Mouse (Mus musculus) limb, embryonic 10.5 days (tissue): Measurements from ENCODE around the gene Ttc12. TPM values are rescaled to one million over a fixed set of nuclear protein-coding genes. Genes with fewer than 3 reads are reported as not detected.

Source experiments
- DNase-seq: peaks from one replicate; pipeline ENCODE4 v3.0.0-alpha.2; 2017; ENCODE audit warnings: low spot score
- H3K27ac ChIP-seq: fragments of 300-500 bp; sonication (generic); 2 replicates; pipeline ENCODE4 v1.5.1; 2016; ENCODE audit warnings: mild to moderate bottlenecking
- H3K27me3 ChIP-seq: fragments of 300-500 bp; sonication (generic); 2 replicates; pipeline ENCODE4 v1.6.1; 2016; ENCODE audit warnings: low read depth, mild to moderate bottlenecking; ENCODE audit not compliant: poor library complexity, severe bottlenecking
- H3K36me3 ChIP-seq: fragments of 300-500 bp; sonication (generic); 2 replicates; pipeline ENCODE4 v1.6.1; 2016; ENCODE audit warnings: mild to moderate bottlenecking, moderate library complexity
- H3K4me1 ChIP-seq: fragments of 300-500 bp; sonication (generic); 2 replicates; pipeline ENCODE4 v1.6.1; 2016
- H3K4me3 ChIP-seq: fragments of 300-500 bp; sonication (generic); 2 replicates; pipeline ENCODE4 v1.5.1; 2016; ENCODE audit warnings: mild to moderate bottlenecking, moderate library complexity
- H3K9me3 ChIP-seq: fragments of 300-500 bp; sonication (generic); replicated peaks from 2 replicates; pipeline ENCODE4 v1.6.1; 2016; ENCODE audit warnings: mild to moderate bottlenecking
- WGBS: fragments of 180-500 bp; shearing (Covaris S2); methylation state at CpG from one replicate; pipeline ENCODE4 v1.1.7; 2016; 5-methylcytosine and 5-hydroxymethylcytosine counted together
- polyA plus RNA-seq: library from polyadenylated mRNA; unstranded; fragments of >200 nt; fragmentation: Nextera tagmentation; extraction: Ambion mirVana; gene quantifications from 2 replicates; pipeline ENCODE4 v1.2.1, GENCODE M21; 2016

Gene Ttc12
- polyA plus RNA-seq, 1 experiment from 2014 or later = 1.7 TPM

GRCm38 (mm10) chr9:49423866-49424265, 62.2 kb downstream of the Ttc12 start:
- WGBS = 95% methylated on average over 5 of the region's 5 CpGs
- H3K4me3 ChIP-seq = no peak overlapping the region
- no peaks in the 10 kb centered on the region for H3K27me3 ChIP-seq
- no peaks in the 10 kb centered on the region for H3K36me3 ChIP-seq
- H3K9me3 ChIP-seq = no peaks in the 10 kb centered on the region
- no peak overlapping the region for H3K27ac ChIP-seq
- DNase-seq = no peak
- H3K4me1 ChIP-seq = no peaks in the 10 kb centered on the region

GRCm38 (mm10) chr9:49410621-49411020, 75.4 kb downstream of the Ttc12 start:
- H3K9me3 ChIP-seq = no peaks in the 10 kb centered on the region
- no peaks in the 10 kb centered on the region for H3K4me1 ChIP-seq
- H3K36me3 ChIP-seq = no peaks in the 10 kb centered on the region
- H3K27ac ChIP-seq = no peak overlapping the region
- no peak for DNase-seq
- no peaks in the 10 kb centered on the region for H3K27me3 ChIP-seq
- WGBS = 88% methylated on average over 5 of the region's 5 CpGs
- H3K4me3 ChIP-seq = no peak overlapping the region

- Histone ChIP-seq H3K4me3 (no peak overlapping the region), H3K27me3 (no peaks in the 10 kb centered on the region), H3K27ac (no peak overlapping the region), H3K4me1 (no peaks in the 10 kb centered on the region), H3K9me3 (no peaks in the 10 kb centered on the region), H3K36me3 (no peaks in the 10 kb centered on the region)
- WGBS = 93% methylated on average over 5 of the region's 5 CpGs
- DNase-seq = no peak
Observed at GRCm38 (mm10) chr9:49407028-49407427, 79.0 kb downstream of the Ttc12 start.

- H3K36me3 ChIP-seq = no peaks in the 10 kb centered on the region
- H3K9me3 ChIP-seq = no peaks in the 10 kb centered on the region
- no peaks in the 10 kb centered on the region for H3K4me1 ChIP-seq
- WGBS = 75% methylated on average over 2 of the region's 2 CpGs
- H3K27me3 ChIP-seq = no peaks in the 10 kb centered on the region
- no peak overlapping the region for H3K27ac ChIP-seq
- no peak overlapping the region for H3K4me3 ChIP-seq
- DNase-seq = no peak
Observed at GRCm38 (mm10) chr9:49403711-49404110, 82.3 kb downstream of the Ttc12 start.

GRCm38 (mm10) chr9:49396006-49396405, 90.0 kb downstream of the Ttc12 start:
- no peaks in the 10 kb centered on the region for H3K36me3 ChIP-seq
- no peaks in the 10 kb centered on the region for H3K27me3 ChIP-seq
- no peak overlapping the region for H3K4me3 ChIP-seq
- no peak for DNase-seq
- H3K27ac ChIP-seq = no peak overlapping the region
- H3K9me3 ChIP-seq = no peaks in the 10 kb centered on the region
- no peaks in the 10 kb centered on the region for H3K4me1 ChIP-seq

GRCm38 (mm10) chr9:49392242-49392641, 93.8 kb downstream of the Ttc12 start:
- no peaks in the 10 kb centered on the region for H3K9me3 ChIP-seq
- 75% methylated on average over 2 of the region's 2 CpGs for WGBS
- no peak overlapping the region for H3K27ac ChIP-seq
- H3K4me1 ChIP-seq = no peaks in the 10 kb centered on the region
- no peak overlapping the region for H3K4me3 ChIP-seq
- DNase-seq = no peak
- no peaks in the 10 kb centered on the region for H3K36me3 ChIP-seq
- no peaks in the 10 kb centered on the region for H3K27me3 ChIP-seq

Other genes starting within 250 kb of the Ttc12 start
- gene Gm4894, start 235.7 kb downstream of the Ttc12 start, polyA plus RNA-seq = not detected in 2 replicates
- gene Drd2, start 145.6 kb downstream of the Ttc12 start, polyA plus RNA-seq = not detected in 2 replicates
- gene Ankk1, start 59.2 kb downstream of the Ttc12 start, polyA plus RNA-seq = not detected in 2 replicates